Mouse (Mus musculus) limb, embryonic 10.5 days (tissue): ENCODE data around the gene Lsp1. TPM values are rescaled to one million over a fixed set of nuclear protein-coding genes. Genes with fewer than 3 reads are reported as not detected.

ENCODE experiments used
- DNase-seq: peaks from one replicate; pipeline ENCODE4 v3.0.0-alpha.2; 2017; ENCODE audit warnings: low spot score
- H3K27ac ChIP-seq: fragments of 300-500 bp; sonication (generic); 2 replicates; pipeline ENCODE4 v1.5.1; 2016; ENCODE audit warnings: mild to moderate bottlenecking
- H3K27me3 ChIP-seq: fragments of 300-500 bp; sonication (generic); 2 replicates; pipeline ENCODE4 v1.6.1; 2016; ENCODE audit warnings: low read depth, mild to moderate bottlenecking; ENCODE audit not compliant: poor library complexity, severe bottlenecking
- H3K36me3 ChIP-seq: fragments of 300-500 bp; sonication (generic); 2 replicates; pipeline ENCODE4 v1.6.1; 2016; ENCODE audit warnings: mild to moderate bottlenecking, moderate library complexity
- H3K4me1 ChIP-seq: fragments of 300-500 bp; sonication (generic); 2 replicates; pipeline ENCODE4 v1.6.1; 2016
- H3K4me3 ChIP-seq: fragments of 300-500 bp; sonication (generic); 2 replicates; pipeline ENCODE4 v1.5.1; 2016; ENCODE audit warnings: mild to moderate bottlenecking, moderate library complexity
- H3K9me3 ChIP-seq: fragments of 300-500 bp; sonication (generic); replicated peaks from 2 replicates; pipeline ENCODE4 v1.6.1; 2016; ENCODE audit warnings: mild to moderate bottlenecking
- WGBS: fragments of 180-500 bp; shearing (Covaris S2); methylation state at CpG from one replicate; pipeline ENCODE4 v1.1.7; 2016; 5-methylcytosine and 5-hydroxymethylcytosine counted together
- polyA plus RNA-seq: library from polyadenylated mRNA; unstranded; fragments of >200 nt; fragmentation: Nextera tagmentation; extraction: Ambion mirVana; gene quantifications from 2 replicates; pipeline ENCODE4 v1.2.1, GENCODE M21; 2016

The Lsp1 gene
- polyA plus RNA-seq, 1 experiment from 2014 or later = 28.7 TPM

DNA sequence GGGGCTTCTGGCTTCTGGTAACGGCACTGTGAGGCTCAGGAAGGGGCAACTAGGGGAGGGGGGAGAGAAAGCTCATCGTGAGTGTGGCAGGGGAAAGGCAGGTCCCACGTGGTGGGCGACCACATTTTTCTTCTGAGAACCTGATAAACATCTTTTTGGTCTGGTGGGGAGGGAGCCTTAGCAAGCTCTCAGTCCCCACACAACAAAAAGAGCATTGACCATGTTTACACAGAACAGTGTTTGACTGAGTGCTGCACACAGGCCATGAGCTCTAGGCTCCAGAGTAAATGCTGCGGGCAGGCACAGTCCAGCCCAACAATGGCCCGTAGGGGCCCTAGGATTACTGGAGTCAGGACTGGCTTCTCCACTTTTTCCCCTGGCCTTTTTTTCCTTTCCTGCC, 78.2 kb downstream of the Lsp1 start:
- peak overlapping the region; percentile 92 for H3K27ac ChIP-seq
- no peaks in the 10 kb centered on the region for H3K27me3 ChIP-seq
- 18% methylated on average over 6 of the region's 6 CpGs for WGBS
- peak overlapping the region; percentile 28; the same call in 1 of the 2 replicates for H3K4me3 ChIP-seq
- H3K9me3 ChIP-seq = no peaks in the 10 kb centered on the region
- DNase-seq = peak; percentile 47
- H3K4me1 ChIP-seq = peaks cover 88% of the 10 kb centered on the region
- H3K36me3 ChIP-seq = peaks cover 31% of the 10 kb centered on the region

DNA sequence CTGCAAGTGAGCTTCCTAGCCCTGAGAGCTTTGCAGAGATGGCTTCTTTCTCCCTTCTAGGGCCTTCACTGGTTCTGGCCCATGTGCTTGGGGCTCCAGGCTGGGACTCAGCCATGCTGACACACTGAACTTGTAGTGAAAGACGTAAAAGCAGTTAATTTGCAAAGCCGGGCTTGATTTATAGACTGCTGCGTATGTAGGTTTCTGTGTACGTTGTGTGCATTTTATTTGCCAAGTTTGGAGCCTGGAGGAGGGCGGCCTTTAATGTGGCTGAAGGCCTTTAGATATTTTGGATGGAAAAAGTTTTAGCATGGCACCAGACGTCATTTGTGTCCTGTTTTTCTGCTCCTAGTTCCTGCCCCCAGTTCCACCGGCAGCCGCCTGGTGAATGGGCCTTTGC, 79.2 kb downstream of the Lsp1 start:
- Histone ChIP-seq H3K9me3 (no peaks in the 10 kb centered on the region), H3K27ac (peak overlapping the region; percentile 92), H3K36me3 (peaks cover 31% of the 10 kb centered on the region), H3K4me1 (peaks cover 88% of the 10 kb centered on the region), H3K27me3 (no peaks in the 10 kb centered on the region), H3K4me3 (peak overlapping the region; percentile 11; the same call in 1 of the 2 replicates)
- DNase-seq = no peak
- 35% methylated on average over 8 of the region's 8 CpGs for WGBS

DNA sequence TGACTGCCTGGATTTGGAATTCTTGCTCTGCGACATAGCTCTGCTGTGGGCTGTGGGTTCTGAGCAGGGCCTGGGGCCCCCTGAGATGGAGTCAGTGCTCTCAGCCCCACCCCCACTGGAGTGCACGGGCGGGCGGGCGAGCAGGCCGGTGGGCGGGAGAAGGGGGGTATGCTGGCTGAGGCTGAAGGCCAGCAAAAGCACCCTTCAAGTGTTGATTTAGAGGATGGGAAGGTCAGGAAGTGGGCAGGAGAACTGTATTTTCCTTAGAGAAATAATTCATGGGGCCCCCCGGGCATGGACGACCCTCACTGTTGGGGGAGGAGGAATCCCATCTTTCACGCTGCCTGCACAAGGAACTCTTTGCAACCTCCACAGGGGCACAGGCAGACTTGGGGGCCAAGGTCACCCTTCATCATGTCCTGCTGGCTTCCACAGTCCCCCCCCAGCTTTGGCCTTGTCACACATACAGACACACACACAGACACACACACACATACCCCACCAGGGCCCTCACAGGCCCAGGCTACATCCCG, 82.2 kb downstream of the Lsp1 start:
- peak; percentile 73 for DNase-seq
- peaks cover 15% of the 10 kb centered on the region; the same call in 1 of the 2 replicates for H3K36me3 ChIP-seq
- peaks cover 100% of the 10 kb centered on the region for H3K4me1 ChIP-seq
- no peaks in the 10 kb centered on the region for H3K9me3 ChIP-seq
- H3K27me3 ChIP-seq = no peaks in the 10 kb centered on the region
- 6% methylated on average over 11 of the region's 11 CpGs for WGBS
- H3K27ac ChIP-seq = peak overlapping the region; percentile 92
- H3K4me3 ChIP-seq = peak overlapping the region; percentile 27

Other genes starting within 250 kb of the Lsp1 start
- not detected in 2 replicates for gene Gm7579, start 248.9 kb upstream of the Lsp1 start, polyA plus RNA-seq
- not detected in 2 replicates for gene Krtap5-5, start 230.8 kb upstream of the Lsp1 start, polyA plus RNA-seq
- gene Gm40460, start 219.7 kb upstream of the Lsp1 start, polyA plus RNA-seq = not detected in 2 replicates
- not detected in 2 replicates for gene Gm2431, start 202.5 kb upstream of the Lsp1 start, polyA plus RNA-seq
- gene Gm4559, start 186.4 kb upstream of the Lsp1 start, polyA plus RNA-seq = not detected in 2 replicates
- gene Krtap5-1, start 163.7 kb upstream of the Lsp1 start, polyA plus RNA-seq = not detected in 2 replicates
- gene Krtap5-4, start 157.3 kb upstream of the Lsp1 start, polyA plus RNA-seq = not detected in 2 replicates
- 0.53 and 0.73 TPM in 2 replicates for gene Ifitm10, start 87.1 kb upstream of the Lsp1 start, polyA plus RNA-seq
- gene Gm49369, start 78.1 kb upstream of the Lsp1 start, polyA plus RNA-seq = 0.63 and 1.1 TPM in 2 replicates
- gene Ctsd, start 72.8 kb upstream of the Lsp1 start, polyA plus RNA-seq = 121 and 132 TPM in 2 replicates
- 0.25 TPM in 1 of 2 replicates, not detected in the other for gene Syt8, start 26.0 kb upstream of the Lsp1 start, polyA plus RNA-seq
- gene Tnni2, start 19.0 kb upstream of the Lsp1 start, polyA plus RNA-seq = 2.4 and 3.6 TPM in 2 replicates
- 1.6 and 1.7 TPM in 2 replicates for gene Tnnt3, start 38.0 kb downstream of the Lsp1 start, polyA plus RNA-seq
- gene Mrpl23, start 71.9 kb downstream of the Lsp1 start, polyA plus RNA-seq = 25.9 and 33.7 TPM in 2 replicates
- gene Igf2, start 206.0 kb downstream of the Lsp1 start, polyA plus RNA-seq = 769 and 872 TPM in 2 replicates
- 0.09 and 0.11 TPM in 2 replicates for gene Gm49394, start 209.1 kb downstream of the Lsp1 start, polyA plus RNA-seq